ENCODE assay signal across 8 mouse cellular contexts in genomic region chr14:105482644-105483351, GRCm38 (mm10).
A peak's percentile ranks its signal among the peaks of the same experiment; 100 is the strongest.
DNase-seq lines count a peak whose midpoint lies in the region; ATAC-seq and TF ChIP-seq lines count a peak whose summit lies in the region.

No protein-coding gene starts in this region.

- TF ChIP-seq EP300 in heart, adult 2 months (IDR thresholded peaks at IDR 0.05; ENCODE audit: insufficient read depth, low read depth, low read length), result no peak
- no peak for TF ChIP-seq EP300 in ES-Bruce4 (IDR thresholded peaks at IDR 0.05; ENCODE audit: insufficient read depth, low read depth, low read length)

- peak; percentile 26 for DNase-seq in heart, adult 2 months
- no peak for DNase-seq in heart, postnatal 25 days (ENCODE audit: low spot score)
- DNase-seq in embryonic facial prominence, embryonic 14.5 days (ENCODE audit: low spot score), result peak; percentile 39
- peak; percentile 65 for DNase-seq in mesoderm, embryonic 11.5 days (ENCODE audit: low read depth, low spot score)
- DNase-seq in urinary bladder, adult 18-20 months (ENCODE audit: low spot score in 2 of 2), result no peak
- no peak for DNase-seq in cerebellum, adult 11 months

- no peaks in the 10 kb centered on the region for H3K9me3 ChIP-seq in ES-Bruce4 (replicated peaks; ENCODE audit: control insufficient read depth, insufficient read depth, low read length, poor library complexity, severe bottlenecking)
- H3K9me3 ChIP-seq in embryonic facial prominence, embryonic 14.5 days (ENCODE audit: control insufficient read depth, low read length), result no peaks in the 10 kb centered on the region
- H3K9me3 ChIP-seq in intestine, embryonic 15.5 days, result no peaks in the 10 kb centered on the region

- H3K9ac ChIP-seq in heart, adult 2 months (ENCODE audit: low read depth, low read length), result peak overlapping the region; percentile 50; the same call in 1 of the 2 replicates
- H3K9ac ChIP-seq in ES-Bruce4 (ENCODE audit: low read depth, poor library complexity, severe bottlenecking), result no peak overlapping the region
- H3K9ac ChIP-seq in embryonic facial prominence, embryonic 14.5 days (ENCODE audit: low read depth, low read length), result peak overlapping the region; percentile 56
- H3K9ac ChIP-seq in intestine, embryonic 15.5 days, result peak overlapping the region; percentile 1; the same call in 1 of the 2 replicates

- intact Hi-C loops in heart, adult 2 months (cut with DNase I), result no loop called here
- intact Hi-C loops in heart, postnatal 25 days (cut with DNase I), result no loop called here

- H3K36me3 ChIP-seq in heart, adult 2 months (ENCODE audit: control insufficient read depth, insufficient read depth, low read length), result no peaks in the 10 kb centered on the region
- no peaks in the 10 kb centered on the region for H3K36me3 ChIP-seq in ES-Bruce4 (ENCODE audit: control insufficient read depth, insufficient read depth, low read length, poor library complexity, severe bottlenecking)
- H3K36me3 ChIP-seq in embryonic facial prominence, embryonic 14.5 days (ENCODE audit: control insufficient read depth, insufficient read depth, low read length), result no peaks in the 10 kb centered on the region
- H3K36me3 ChIP-seq in intestine, embryonic 15.5 days, result no peaks in the 10 kb centered on the region

- peak overlapping the region; percentile 26; the same call in 1 of the 2 replicates for H3K27ac ChIP-seq in heart, adult 2 months
- H3K27ac ChIP-seq in ES-Bruce4 (ENCODE audit: insufficient read depth, low read length), result no peak overlapping the region
- H3K27ac ChIP-seq in embryonic facial prominence, embryonic 14.5 days (replicated peaks; ENCODE audit: low read depth, low read length), result peak overlapping the region; percentile 58; the same call in 1 of the 2 replicates
- H3K27ac ChIP-seq in intestine, embryonic 15.5 days, result no peak overlapping the region

- peak overlapping the region; percentile 33 for H3K4me3 ChIP-seq in heart, adult 2 months
- H3K4me3 ChIP-seq in ES-Bruce4 (ENCODE audit: low read depth, low read length), result peak overlapping the region; percentile 0; the same call in 1 of the 2 replicates
- peak overlapping the region; percentile 32 for H3K4me3 ChIP-seq in embryonic facial prominence, embryonic 14.5 days (ENCODE audit: low read depth, low read length)
- peak overlapping the region; percentile 20 for H3K4me3 ChIP-seq in intestine, embryonic 15.5 days (replicated peaks)

- H3K27me3 ChIP-seq in heart, adult 2 months (ENCODE audit: control insufficient read depth, insufficient read depth, low read length), result no peaks in the 10 kb centered on the region
- no peaks in the 10 kb centered on the region for H3K27me3 ChIP-seq in ES-Bruce4 (ENCODE audit: control insufficient read depth, insufficient read depth, low read length, poor library complexity, severe bottlenecking)
- no peaks in the 10 kb centered on the region for H3K27me3 ChIP-seq in embryonic facial prominence, embryonic 14.5 days (replicated peaks; ENCODE audit: control insufficient read depth, insufficient read depth, low read length)
- 0 out of 2 replicates have a peak, but pooled peaks cover 6% of the 10 kb centered on the region for H3K27me3 ChIP-seq in intestine, embryonic 15.5 days (replicated peaks)

- peak overlapping the region; percentile 58 for H3K4me2 ChIP-seq in embryonic facial prominence, embryonic 14.5 days (ENCODE audit: low read depth, low read length)
- H3K4me2 ChIP-seq in intestine, embryonic 15.5 days (replicated peaks), result peak overlapping the region; percentile 55

- no peaks in the 10 kb centered on the region for H3K4me1 ChIP-seq in heart, adult 2 months (ENCODE audit: control insufficient read depth, insufficient read depth, low read length)
- H3K4me1 ChIP-seq in ES-Bruce4 (ENCODE audit: control insufficient read depth, insufficient read depth, low read length), result no peaks in the 10 kb centered on the region
- peaks cover 19% of the 10 kb centered on the region for H3K4me1 ChIP-seq in embryonic facial prominence, embryonic 14.5 days (ENCODE audit: control insufficient read depth, insufficient read depth, low read length)
- peaks cover 4% of the 10 kb centered on the region; the same call in 1 of the 2 replicates for H3K4me1 ChIP-seq in intestine, embryonic 15.5 days (replicated peaks)

- no peak for ATAC-seq in embryonic facial prominence, embryonic 14.5 days (ENCODE audit: low read depth)
- peak; percentile 66 for ATAC-seq in intestine, embryonic 15.5 days

- no peaks in the 10 kb centered on the region for H3K79me2 ChIP-seq in heart, adult 2 months (replicated peaks; ENCODE audit: control insufficient read depth, insufficient read depth, low read length)

- TF ChIP-seq CTCF in heart, adult 2 months (IDR thresholded peaks at IDR 0.05), result no peak
- TF ChIP-seq CTCF in ES-Bruce4 (IDR thresholded peaks at IDR 0.05; ENCODE audit: low read depth, low read length), result no peak

- WGBS in heart, adult 2 months, result 9% methylated on average over 16 of the region's 16 CpGs
- WGBS in embryonic facial prominence, embryonic 14.5 days, result 2% methylated on average over 16 of the region's 16 CpGs
- 9% methylated on average over 16 of the region's 16 CpGs for WGBS in intestine, embryonic 15.5 days

- no peak for TF ChIP-seq POLR2A in heart, adult 2 months (IDR thresholded peaks at IDR 0.05; ENCODE audit: insufficient read depth, low read depth, low read length)
- no peak for TF ChIP-seq POLR2A in ES-Bruce4 (IDR thresholded peaks at IDR 0.05; ENCODE audit: insufficient read depth, low read length)

Comparison
In these comparisons a context has a peak if more than half of its experiments do, and no peak if none do; other contexts are left out.
1. DNase-seq: peak in heart, adult 2 months (2 of 2), embryonic facial prominence, embryonic 14.5 days (single experiment) and mesoderm, embryonic 11.5 days (single experiment); none in heart, postnatal 25 days (single experiment), urinary bladder, adult 18-20 months (0 of 2) and cerebellum, adult 11 months (single experiment).
2. H3K27ac ChIP-seq: peak in heart, adult 2 months (single experiment) and embryonic facial prominence, embryonic 14.5 days (single experiment); none in ES-Bruce4 (single experiment) and intestine, embryonic 15.5 days (single experiment).
3. Peak in every context shown above with its lines, with median percentiles within 50 percentile points of each other: H3K4me3 ChIP-seq.